In genomic region chr6:72512386-72513070, GRCm38 (mm10) we compare ENCODE assay signal across 8 mouse cellular contexts. TPM values are rescaled to one million over a fixed set of nuclear protein-coding genes. Genes with fewer than 3 reads are reported as not detected.
DNase-seq lines count a peak whose midpoint lies in the region; ATAC-seq lines count a peak whose summit lies in the region.

No protein-coding gene starts in this region.

- WGBS in forebrain, embryonic 11.5 days, result 5% methylated on average over 32 of the region's 33 CpGs
- WGBS in heart, embryonic 16.5 days, result 3% methylated on average over 33 of the region's 33 CpGs
- 3% methylated on average over 33 of the region's 33 CpGs for WGBS in liver, embryonic 15.5 days (ENCODE audit: insufficient replicate concordance)
- WGBS in neural tube, embryonic 11.5 days, result 10% methylated on average over 33 of the region's 33 CpGs
- 11% methylated on average over 33 of the region's 33 CpGs for WGBS in stomach, embryonic 16.5 days

- peak overlapping the region; percentile 71 for H3K9ac ChIP-seq in forebrain, embryonic 11.5 days (ENCODE audit: low read length)
- peak overlapping the region; percentile 80 for H3K9ac ChIP-seq in heart, embryonic 16.5 days (ENCODE audit: low read length)
- peak overlapping the region; percentile 43 for H3K9ac ChIP-seq in liver, embryonic 15.5 days
- H3K9ac ChIP-seq in neural tube, embryonic 11.5 days (ENCODE audit: low read length), result peak overlapping the region; percentile 86
- peak overlapping the region; percentile 74 for H3K9ac ChIP-seq in stomach, embryonic 16.5 days (ENCODE audit: low read length)

- peak; percentile 60 for DNase-seq in c-Kit-positive CD71-negative TER-119-negative erythroid progenitor cells, embryonic 14.5 days (ENCODE audit: low read depth)
- peak; percentile 90 for DNase-seq in forebrain, embryonic 11.5 days (ENCODE audit: low spot score)
- DNase-seq in kidney, postnatal 36 days, result peak; percentile 95
- peak; percentile 86 for DNase-seq in neural tube, embryonic 11.5 days (ENCODE audit: low spot score)

- peak overlapping the region; percentile 61 for H3K4me2 ChIP-seq in forebrain, embryonic 11.5 days (ENCODE audit: low read depth, low read length, severe bottlenecking)
- H3K4me2 ChIP-seq in heart, embryonic 16.5 days (ENCODE audit: low read depth, low read length), result peak overlapping the region; percentile 80
- peak overlapping the region; percentile 87 for H3K4me2 ChIP-seq in liver, embryonic 15.5 days
- H3K4me2 ChIP-seq in neural tube, embryonic 11.5 days (ENCODE audit: low read depth), result peak overlapping the region; percentile 58
- H3K4me2 ChIP-seq in stomach, embryonic 16.5 days (ENCODE audit: low read depth, low read length), result peak overlapping the region; percentile 62

- H3K4me3 ChIP-seq in forebrain, embryonic 11.5 days (ENCODE audit: low read depth, low read length), result peak overlapping the region; percentile 29
- peak overlapping the region; percentile 52 for H3K4me3 ChIP-seq in heart, embryonic 16.5 days (ENCODE audit: low read length)
- peak overlapping the region; percentile 56 for H3K4me3 ChIP-seq in liver, embryonic 15.5 days (replicated peaks)
- peak overlapping the region; percentile 29; the same call in 1 of the 2 replicates for H3K4me3 ChIP-seq in neural tube, embryonic 11.5 days (ENCODE audit: low read depth, low read length)
- peak overlapping the region; percentile 44 for H3K4me3 ChIP-seq in stomach, embryonic 16.5 days (replicated peaks; ENCODE audit: low read length)

- no peaks in the 10 kb centered on the region for H3K36me3 ChIP-seq in forebrain, embryonic 11.5 days (ENCODE audit: control insufficient read depth, insufficient read depth, low read length)
- no peaks in the 10 kb centered on the region for H3K36me3 ChIP-seq in heart, embryonic 16.5 days (ENCODE audit: control insufficient read depth, insufficient read depth)
- H3K36me3 ChIP-seq in liver, embryonic 15.5 days (replicated peaks), result no peaks in the 10 kb centered on the region
- no peaks in the 10 kb centered on the region for H3K36me3 ChIP-seq in neural tube, embryonic 11.5 days (ENCODE audit: control insufficient read depth, insufficient read depth, low read length)
- no peaks in the 10 kb centered on the region for H3K36me3 ChIP-seq in stomach, embryonic 16.5 days (ENCODE audit: control insufficient read depth, insufficient read depth, low read length)

- peak; percentile 89 for ATAC-seq in CD4-positive, CD25-positive, alpha-beta regulatory T cell, adult 4 months
- ATAC-seq in forebrain, embryonic 11.5 days (replicated peaks; ENCODE audit: low FRiP score), result peak; percentile 91
- ATAC-seq in heart, embryonic 16.5 days (replicated peaks; ENCODE audit: extremely low read depth, insufficient read depth, low FRiP score), result peak; percentile 84
- peak; percentile 88 for ATAC-seq in liver, embryonic 15.5 days (ENCODE audit: insufficient read depth)
- peak; percentile 97 for ATAC-seq in neural tube, embryonic 11.5 days (ENCODE audit: insufficient read depth, low FRiP score, low TSS enrichment)
- ATAC-seq in stomach, embryonic 16.5 days (ENCODE audit: insufficient read depth, low FRiP score), result peak; percentile 86

- peak overlapping the region; percentile 63 for H3K27ac ChIP-seq in forebrain, embryonic 11.5 days (ENCODE audit: low read depth, low read length)
- H3K27ac ChIP-seq in heart, embryonic 16.5 days (ENCODE audit: low read length), result peak overlapping the region; percentile 91
- H3K27ac ChIP-seq in liver, embryonic 15.5 days (replicated peaks), result peak overlapping the region; percentile 62
- H3K27ac ChIP-seq in neural tube, embryonic 11.5 days (ENCODE audit: low read depth, low read length), result peak overlapping the region; percentile 83
- peak overlapping the region; percentile 89 for H3K27ac ChIP-seq in stomach, embryonic 16.5 days (ENCODE audit: low read length)

- no peaks in the 10 kb centered on the region for H3K9me3 ChIP-seq in forebrain, embryonic 11.5 days (ENCODE audit: control insufficient read depth, low read length)
- no peaks in the 10 kb centered on the region for H3K9me3 ChIP-seq in heart, embryonic 16.5 days (replicated peaks; ENCODE audit: control insufficient read depth, low read length)
- no peaks in the 10 kb centered on the region for H3K9me3 ChIP-seq in liver, embryonic 15.5 days (replicated peaks)
- H3K9me3 ChIP-seq in neural tube, embryonic 11.5 days (ENCODE audit: control insufficient read depth, low read length), result no peaks in the 10 kb centered on the region
- H3K9me3 ChIP-seq in stomach, embryonic 16.5 days (replicated peaks; ENCODE audit: control insufficient read depth, low read length), result no peaks in the 10 kb centered on the region

- H3K4me1 ChIP-seq in forebrain, embryonic 11.5 days (replicated peaks; ENCODE audit: control insufficient read depth, insufficient read depth, low read length), result peaks cover 8% of the 10 kb centered on the region; the same call in 1 of the 2 replicates
- H3K4me1 ChIP-seq in heart, embryonic 16.5 days (ENCODE audit: control insufficient read depth, insufficient read depth, low read length), result peaks cover 36% of the 10 kb centered on the region
- peaks cover 29% of the 10 kb centered on the region for H3K4me1 ChIP-seq in liver, embryonic 15.5 days (replicated peaks)
- H3K4me1 ChIP-seq in neural tube, embryonic 11.5 days (ENCODE audit: control insufficient read depth, insufficient read depth, low read length), result peaks cover 9% of the 10 kb centered on the region
- H3K4me1 ChIP-seq in stomach, embryonic 16.5 days (ENCODE audit: control insufficient read depth, insufficient read depth, low read length), result peaks cover 26% of the 10 kb centered on the region

- no peaks in the 10 kb centered on the region for H3K27me3 ChIP-seq in forebrain, embryonic 11.5 days (ENCODE audit: control insufficient read depth, insufficient read depth, low read length)
- no peaks in the 10 kb centered on the region for H3K27me3 ChIP-seq in heart, embryonic 16.5 days (ENCODE audit: control insufficient read depth, insufficient read depth, low read length)
- no peaks in the 10 kb centered on the region for H3K27me3 ChIP-seq in liver, embryonic 15.5 days
- H3K27me3 ChIP-seq in neural tube, embryonic 11.5 days (ENCODE audit: control insufficient read depth, insufficient read depth, low read length), result no peaks in the 10 kb centered on the region
- no peaks in the 10 kb centered on the region for H3K27me3 ChIP-seq in stomach, embryonic 16.5 days (ENCODE audit: control insufficient read depth, insufficient read depth, low read length)

RNA-seq across cellular contexts. Expression of gene Sh2d6, which starts 9.0 kb away (rescaled TPM):
- polyA plus RNA-seq in CD4-positive, CD25-positive, alpha-beta regulatory T cell, adult 4 months (2017; shearing (Covaris generic)), result not detected
- polyA plus RNA-seq in forebrain, embryonic 11.5 days (2014; fragmentation: Nextera tagmentation; extraction: Ambion mirVana), result 0.36 and 0.51 TPM in 2 replicates
- polyA plus RNA-seq in heart, embryonic 16.5 days (2015; fragmentation: Nextera tagmentation; extraction: Ambion mirVana), result 0.16 TPM in 1 of 2 replicates, not detected in the other
- not detected in 2 replicates for polyA plus RNA-seq in liver, embryonic 15.5 days (2015; fragmentation: Nextera tagmentation; extraction: Ambion mirVana)
- polyA plus RNA-seq in neural tube, embryonic 11.5 days (2014; fragmentation: Nextera tagmentation; extraction: Ambion mirVana), result not detected in 2 replicates
- 0.21 and 0.24 TPM in 2 replicates for polyA plus RNA-seq in stomach, embryonic 16.5 days (2015; fragmentation: Nextera tagmentation; extraction: Ambion mirVana)

RNA-seq across cellular contexts. Expression of gene Capg, which starts 31.7 kb away (rescaled TPM):
- polyA plus RNA-seq in CD4-positive, CD25-positive, alpha-beta regulatory T cell, adult 4 months (2017; shearing (Covaris generic)), result 100 to 1,000 TPM; 547 to 812 TPM
- polyA plus RNA-seq in forebrain, embryonic 11.5 days (2014; fragmentation: Nextera tagmentation; extraction: Ambion mirVana), result 7.1 and 8.4 TPM in 2 replicates
- polyA plus RNA-seq in heart, embryonic 16.5 days (2015; fragmentation: Nextera tagmentation; extraction: Ambion mirVana), result 32.3 and 32.8 TPM in 2 replicates
- 20.4 and 23.8 TPM in 2 replicates for polyA plus RNA-seq in liver, embryonic 15.5 days (2015; fragmentation: Nextera tagmentation; extraction: Ambion mirVana)
- 10.1 and 10.2 TPM in 2 replicates for polyA plus RNA-seq in neural tube, embryonic 11.5 days (2014; fragmentation: Nextera tagmentation; extraction: Ambion mirVana)
- polyA plus RNA-seq in stomach, embryonic 16.5 days (2015; fragmentation: Nextera tagmentation; extraction: Ambion mirVana), result 142 and 180 TPM in 2 replicates

Comparison
In these comparisons a context has a peak if more than half of its experiments do, and no peak if none do; other contexts are left out.
1. Peak in every context shown above with its lines: DNase-seq, ATAC-seq, H3K4me3 ChIP-seq and H3K27ac ChIP-seq.